Mouse (Mus musculus) brown adipose tissue, adult 24 weeks (tissue): ENCODE results near the gene Bgn. TPM values are rescaled to one million over a fixed set of nuclear protein-coding genes. Genes with fewer than 3 reads are reported as not detected.

Source experiments
- H3K27ac ChIP-seq: fragments of 200-500 bp; replicated peaks from 2 replicates; pipeline ENCODE4 v1.5.1; 2012; ENCODE audit warnings: low read depth, mild to moderate bottlenecking, low read length
- H3K4me1 ChIP-seq: fragments of 200-500 bp; 2 replicates; pipeline ENCODE4 v1.6.1; 2012; ENCODE audit warnings: low read length, mixed read lengths; ENCODE audit not compliant: control insufficient read depth, insufficient read depth, insufficient read length
- H3K4me3 ChIP-seq: fragments of 200-500 bp; 2 replicates; pipeline ENCODE4 v1.5.1; 2012; ENCODE audit warnings: low read depth, mild to moderate bottlenecking, low read length, moderate library complexity; ENCODE audit not compliant: insufficient read depth
- polyA plus RNA-seq: library from polyadenylated mRNA; stranded (reverse); fragments of >200 nt; gene quantifications from 2 replicates; pipeline ENCODE4 v1.2.4, GENCODE M21; 2012; ENCODE audit not compliant: missing spikeins, insufficient read depth, insufficient read length

Bgn gene
- polyA plus RNA-seq, 1 experiment: 108 TPM

DNA sequence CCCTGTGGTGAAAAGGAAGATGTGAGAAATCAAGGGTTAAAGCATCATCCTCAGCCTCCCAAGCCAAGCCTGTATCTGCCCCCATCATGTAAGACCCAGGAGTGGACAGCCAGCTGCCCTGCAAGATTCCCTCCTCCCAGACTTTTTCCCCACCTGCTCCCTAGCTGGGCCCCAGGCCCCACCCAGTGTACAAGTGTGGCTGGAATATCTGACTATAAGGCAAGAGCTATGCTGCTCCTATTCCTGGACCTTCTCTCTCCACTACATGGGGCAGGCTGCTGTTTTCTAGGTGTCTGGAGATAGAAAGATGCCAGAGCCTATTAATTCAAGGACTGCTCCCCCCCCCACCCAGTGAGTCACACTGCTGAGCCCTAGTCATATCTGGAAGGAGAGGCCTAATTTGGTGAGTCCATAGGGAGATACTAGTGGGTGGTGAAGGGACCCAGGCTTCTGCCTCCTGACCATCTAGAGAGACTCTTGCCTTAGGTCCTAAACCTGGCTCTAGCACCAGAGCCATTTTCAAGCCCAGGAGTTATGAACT, 33.7 kb downstream of the Bgn start:
- no peaks in the 10 kb centered on the region for H3K4me1 ChIP-seq
- H3K27ac ChIP-seq: no peak overlapping the region
- no peak overlapping the region for H3K4me3 ChIP-seq

DNA sequence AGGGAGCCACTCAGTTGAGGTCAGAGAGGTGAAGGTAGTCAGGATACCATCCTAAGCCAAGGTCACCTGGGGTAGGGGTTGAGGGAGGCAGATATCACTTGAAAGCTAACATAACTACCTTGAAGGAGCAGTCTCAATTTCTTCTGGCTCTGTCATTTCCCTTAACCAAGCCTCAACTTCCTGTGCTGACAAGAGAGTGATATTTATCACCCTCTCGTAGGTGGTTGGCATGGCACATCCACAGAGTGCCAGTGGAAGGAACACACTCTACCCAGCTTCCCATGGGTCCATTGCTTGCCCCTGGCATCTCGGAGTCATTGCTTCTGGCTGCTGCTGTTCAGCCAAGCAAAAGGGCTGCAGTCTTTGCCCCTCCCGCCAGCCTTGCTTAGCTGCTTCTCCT, 37.3 kb downstream of the Bgn start:
- no peak overlapping the region for H3K27ac ChIP-seq
- no peaks in the 10 kb centered on the region for H3K4me1 ChIP-seq
- H3K4me3 ChIP-seq: no peak overlapping the region

DNA sequence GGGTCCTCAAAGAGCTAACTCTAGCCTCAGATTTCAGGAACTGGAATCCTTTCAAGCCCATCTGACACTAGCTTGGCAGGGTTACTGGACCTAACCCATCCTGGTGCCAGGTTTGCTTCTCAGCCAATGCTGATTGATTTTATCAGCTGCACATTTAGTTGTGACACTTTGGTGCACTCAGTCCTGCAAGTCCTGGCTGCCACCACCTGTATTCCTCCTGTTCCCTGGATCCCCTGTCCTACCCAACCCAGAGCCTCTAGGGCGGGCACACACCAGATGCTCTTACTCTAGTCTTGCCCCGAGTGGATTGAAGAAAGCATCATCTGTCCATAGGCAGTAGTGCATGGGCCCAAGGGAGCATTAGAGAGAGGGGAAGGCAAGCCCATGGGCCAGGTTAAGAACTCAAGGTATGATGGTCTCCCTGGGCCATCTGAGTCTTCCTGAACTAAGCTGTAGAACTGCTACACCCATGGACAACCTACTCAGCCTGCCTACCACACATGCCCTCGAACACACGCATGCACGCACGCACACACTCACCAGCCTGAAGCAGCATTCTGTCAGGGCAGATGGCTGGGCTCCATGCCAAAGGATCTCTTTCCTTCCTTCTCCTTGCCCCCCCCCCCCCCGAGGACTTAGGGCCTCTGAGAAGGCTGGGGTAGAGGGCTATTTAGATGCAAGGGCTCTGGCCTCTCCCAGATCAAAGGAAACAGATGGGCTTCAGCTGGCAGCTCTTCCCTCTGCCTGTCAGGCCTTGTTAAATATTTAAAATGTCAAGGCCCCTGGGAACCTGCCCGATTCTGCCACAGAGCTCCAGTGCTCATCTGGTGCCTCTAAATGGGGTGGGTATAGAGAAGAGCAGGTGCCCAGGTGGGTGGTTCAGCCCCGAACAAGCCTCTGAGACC, 41.2 kb downstream of the Bgn start:
- Histone ChIP-seq H3K4me1 (no peaks in the 10 kb centered on the region), H3K4me3 (no peak overlapping the region), H3K27ac (no peak overlapping the region)

DNA sequence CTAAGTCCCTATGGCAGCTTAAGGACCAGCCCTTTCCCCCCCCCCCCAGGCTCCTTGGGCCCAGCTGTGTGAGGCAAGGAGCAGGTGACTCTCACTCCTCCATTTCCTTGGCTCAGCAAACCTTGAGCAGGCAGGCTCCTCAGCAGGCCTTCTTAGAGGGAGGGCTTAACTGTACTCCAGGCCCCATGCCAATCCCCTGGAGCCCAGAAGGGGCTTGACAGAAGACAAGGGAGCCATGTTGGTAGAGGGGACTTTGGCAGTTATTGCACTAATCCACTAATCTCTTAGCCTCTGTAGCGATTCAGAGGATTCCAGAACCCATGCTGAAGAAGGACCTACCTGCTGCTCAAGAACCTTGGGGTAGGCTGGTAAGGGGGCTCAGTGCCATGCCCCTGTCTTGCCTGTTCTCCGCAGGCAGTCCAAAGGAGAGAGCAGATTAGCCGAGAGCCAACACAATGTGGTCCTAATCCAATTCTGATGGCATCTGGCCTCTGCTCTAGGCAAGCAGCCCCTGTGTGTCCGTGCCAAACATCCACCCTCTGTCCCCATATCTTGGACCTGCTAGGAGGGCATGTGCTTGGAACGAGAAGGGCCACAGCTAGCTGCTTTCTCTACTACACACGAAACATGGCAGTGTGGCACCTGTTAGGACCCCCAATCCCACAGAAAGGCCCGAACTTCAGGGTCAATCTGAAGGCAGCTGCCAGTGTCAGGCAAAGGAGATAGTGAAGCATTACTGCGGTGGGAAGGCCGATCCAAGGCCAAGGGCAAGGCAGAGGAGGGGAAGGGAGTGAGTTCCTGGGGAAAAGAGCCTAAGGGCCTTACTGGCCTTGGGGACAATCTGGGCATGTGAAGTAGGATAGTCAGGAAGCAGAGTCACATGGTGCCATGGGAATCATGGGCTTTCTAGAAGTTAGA, 42.1 kb downstream of the Bgn start:
- H3K27ac ChIP-seq: no peak overlapping the region
- no peaks in the 10 kb centered on the region for H3K4me1 ChIP-seq
- H3K4me3 ChIP-seq: no peak overlapping the region

DNA sequence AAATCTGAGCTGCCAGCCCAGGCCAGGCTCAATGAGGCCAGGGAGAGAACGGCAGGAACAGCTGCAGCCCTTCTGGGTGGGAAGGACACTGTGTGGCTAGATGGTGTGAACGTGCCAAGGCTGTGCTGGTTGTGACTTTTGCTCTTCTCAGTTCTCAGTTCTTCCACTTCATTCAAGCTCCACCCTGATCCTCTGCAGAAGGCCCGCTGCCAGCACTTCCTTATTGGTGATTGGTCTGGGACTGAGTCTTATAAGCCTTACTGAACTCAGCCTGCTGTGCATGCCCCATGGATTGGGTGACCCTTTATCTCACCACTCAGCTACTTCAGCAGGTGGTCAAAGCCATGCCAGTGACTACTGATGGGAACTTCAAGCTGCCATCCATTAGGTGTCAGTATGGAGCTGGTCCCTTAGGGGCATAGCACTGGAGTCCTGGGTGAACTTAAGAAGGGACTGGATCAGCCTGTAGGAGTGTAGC, 43.0 kb downstream of the Bgn start:
- no peak overlapping the region for H3K27ac ChIP-seq
- no peaks in the 10 kb centered on the region for H3K4me1 ChIP-seq
- no peak overlapping the region for H3K4me3 ChIP-seq

DNA sequence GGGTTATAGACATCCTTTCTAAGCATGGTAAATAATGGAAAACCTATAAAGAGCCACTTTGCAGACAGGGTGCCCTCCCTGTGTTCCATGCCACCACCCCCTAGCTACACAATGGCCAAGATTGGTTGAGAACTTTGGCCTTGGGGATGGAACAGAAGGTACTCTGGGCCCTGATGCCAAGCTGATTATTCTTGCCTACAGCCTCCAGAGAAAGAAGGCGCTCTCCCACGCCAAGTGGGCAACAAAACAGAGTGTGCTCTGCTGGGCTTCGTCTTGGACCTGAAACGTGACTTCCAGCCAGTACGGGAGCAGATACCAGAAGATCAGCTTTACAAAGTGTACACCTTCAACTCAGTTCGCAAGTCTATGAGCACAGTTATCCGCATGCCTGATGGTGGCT, 54.5 kb downstream of the Bgn start:
- Histone ChIP-seq H3K27ac (no peak overlapping the region), H3K4me3 (no peak overlapping the region), H3K4me1 (no peaks in the 10 kb centered on the region)

DNA sequence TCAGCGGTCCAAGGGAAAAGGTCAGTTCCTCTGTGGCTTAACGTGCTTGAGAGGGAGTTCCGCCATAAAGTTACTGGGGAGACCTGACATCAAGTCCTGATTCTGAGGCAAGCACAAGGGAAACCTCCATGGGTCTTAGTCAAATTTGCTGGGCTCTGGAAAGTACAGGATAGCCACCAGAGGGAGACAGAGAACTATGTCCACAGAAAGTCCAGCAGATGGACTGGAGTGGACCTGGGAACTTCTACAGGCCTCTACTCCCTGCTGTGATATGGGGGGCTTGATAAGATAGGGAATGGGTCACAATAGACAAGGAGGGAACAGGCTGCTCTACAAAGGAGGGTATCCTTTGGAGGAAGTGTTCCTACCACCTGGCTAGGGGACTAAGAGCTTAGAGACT, 59.9 kb downstream of the Bgn start:
- H3K27ac ChIP-seq: no peak overlapping the region
- H3K4me1 ChIP-seq: no peaks in the 10 kb centered on the region
- H3K4me3 ChIP-seq: no peak overlapping the region

Other genes starting within 250 kb of the Bgn start
- gene Xlr4c, start 240.5 kb upstream of the Bgn start, polyA plus RNA-seq: not detected in 2 replicates
- 1.9 TPM in 1 of 2 replicates, not detected in the other for gene Xlr3c, start 218.2 kb upstream of the Bgn start, polyA plus RNA-seq
- not detected in 2 replicates for gene Xlr5a, start 190.6 kb upstream of the Bgn start, polyA plus RNA-seq
- not detected in 2 replicates for gene Xlr5c, start 190.6 kb upstream of the Bgn start, polyA plus RNA-seq
- gene Gm45015, start 146.8 kb upstream of the Bgn start, polyA plus RNA-seq: not detected in 2 replicates
- gene Zfp275, start 141.0 kb upstream of the Bgn start, polyA plus RNA-seq: 2.4 and 2.8 TPM in 2 replicates
- gene Gm18336, start 84.9 kb upstream of the Bgn start, polyA plus RNA-seq: not detected in 2 replicates
- gene Zfp92, start 72.5 kb upstream of the Bgn start, polyA plus RNA-seq: not detected in 2 replicates
- not detected in 2 replicates for gene Trex2, start 48.3 kb upstream of the Bgn start, polyA plus RNA-seq
- gene Haus7, start 24.6 kb upstream of the Bgn start, polyA plus RNA-seq: 9.6 and 14.9 TPM in 2 replicates
- gene Atp2b3, start 19.5 kb downstream of the Bgn start, polyA plus RNA-seq: not detected in 2 replicates
- gene Dusp9, start 155.8 kb downstream of the Bgn start, polyA plus RNA-seq: not detected in 2 replicates
- gene Pnck, start 176.5 kb downstream of the Bgn start, polyA plus RNA-seq: 1.2 and 1.8 TPM in 2 replicates
- gene Slc6a8, start 189.5 kb downstream of the Bgn start, polyA plus RNA-seq: 15.8 and 19.4 TPM in 2 replicates
- 350 and 381 TPM in 2 replicates for gene Bcap31, start 232.6 kb downstream of the Bgn start, polyA plus RNA-seq
- 12.6 and 22.7 TPM in 2 replicates for gene Abcd1, start 233.0 kb downstream of the Bgn start, polyA plus RNA-seq